Mouse (Mus musculus): ENCODE measurements at regions not wholly inside any gene's neighbourhood (a gene's known extent, or its start where the extent isn't known, plus 50 kb on each side); places are given as distances from the start of the nearest gene placed in this dataset.

- no peak for DNase-seq
Measured at GRCm38 (mm10) chr4:131381063-131381462, 436.9 kb downstream of the Matn1 start.

DNA sequence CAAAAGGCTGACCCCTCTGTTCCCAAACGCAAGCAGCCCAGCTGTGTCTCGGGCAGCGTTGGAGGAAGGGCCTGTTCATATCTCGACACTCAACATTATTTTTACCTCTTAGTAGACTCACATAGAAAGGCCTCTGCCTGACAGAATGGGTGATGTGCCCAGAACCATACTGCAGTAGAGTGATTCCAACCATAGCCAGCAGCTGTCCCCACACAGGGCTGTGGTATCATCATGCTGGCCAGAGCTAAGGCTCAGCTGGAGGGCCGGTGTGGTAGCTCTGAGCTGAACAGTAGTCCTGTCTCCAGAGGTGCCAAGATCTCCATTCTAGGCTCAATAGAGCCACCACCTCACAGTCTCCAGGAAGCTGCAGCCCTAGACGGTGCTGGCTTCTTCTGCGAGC lies 437.3 kb downstream of the Matn1 start:
- DNase-seq: no peak

- no peak for DNase-seq
Measured at GRCm38 (mm10) chr4:131383862-131384261, 439.7 kb downstream of the Matn1 start.

DNA sequence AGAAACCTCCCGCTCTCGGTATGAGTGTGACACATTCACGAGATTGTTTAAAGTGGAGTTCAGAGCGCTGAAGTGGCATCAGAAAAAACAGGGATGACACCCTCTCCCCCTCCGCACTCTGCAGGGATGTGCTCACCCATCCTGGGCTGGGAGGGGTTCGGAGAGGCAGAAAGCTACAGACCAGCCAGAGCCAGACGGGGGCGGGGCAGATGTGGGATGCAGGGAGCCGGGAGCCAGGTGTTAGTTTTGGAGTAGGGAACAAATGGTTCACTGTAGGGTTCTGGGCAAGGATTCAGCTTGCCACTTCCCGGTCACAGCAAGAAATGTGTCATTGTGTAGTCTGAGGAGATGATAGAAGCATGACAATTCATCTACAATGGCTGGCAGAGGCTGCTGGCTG lies 442.8 kb downstream of the Matn1 start:
- no peak for DNase-seq

GRCm38 (mm10) chr4:131391119-131391923 lies 446.8 kb downstream of the Ptpru start:
- DNase-seq: no peak

- no peak for DNase-seq
Measured at GRCm38 (mm10) chr4:131391924-131392297, 446.2 kb downstream of the Ptpru start.

- no peak for DNase-seq
Measured at GRCm38 (mm10) chr4:131392478-131392877, 445.6 kb downstream of the Ptpru start.

- no peak for DNase-seq
Measured at GRCm38 (mm10) chr4:131396226-131396840, 441.8 kb downstream of the Ptpru start.

GRCm38 (mm10) chr4:131397161-131397560 lies 440.9 kb downstream of the Ptpru start:
- DNase-seq: no peak

DNA sequence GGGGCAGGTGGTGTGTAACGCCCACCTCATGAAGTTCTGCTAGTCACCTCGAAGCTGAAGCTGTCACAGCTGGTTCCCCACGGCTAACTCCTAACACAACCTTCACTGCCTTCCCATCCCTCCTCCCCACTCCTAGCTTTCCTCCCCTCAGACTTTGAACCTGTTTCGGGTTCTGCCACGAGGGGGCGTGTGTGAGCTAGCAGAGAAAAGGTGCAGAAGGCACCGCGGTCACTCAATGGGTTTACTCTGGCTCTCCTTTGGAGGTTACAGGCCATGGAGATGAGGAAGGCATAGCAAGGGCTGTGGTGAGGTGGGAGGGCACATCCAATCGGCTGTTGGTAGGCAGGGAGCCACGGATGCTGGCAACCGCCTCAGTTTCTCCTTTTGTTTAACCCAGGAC lies 437.3 kb downstream of the Ptpru start:
- peak; percentile 65 to 78 for DNase-seq

DNA sequence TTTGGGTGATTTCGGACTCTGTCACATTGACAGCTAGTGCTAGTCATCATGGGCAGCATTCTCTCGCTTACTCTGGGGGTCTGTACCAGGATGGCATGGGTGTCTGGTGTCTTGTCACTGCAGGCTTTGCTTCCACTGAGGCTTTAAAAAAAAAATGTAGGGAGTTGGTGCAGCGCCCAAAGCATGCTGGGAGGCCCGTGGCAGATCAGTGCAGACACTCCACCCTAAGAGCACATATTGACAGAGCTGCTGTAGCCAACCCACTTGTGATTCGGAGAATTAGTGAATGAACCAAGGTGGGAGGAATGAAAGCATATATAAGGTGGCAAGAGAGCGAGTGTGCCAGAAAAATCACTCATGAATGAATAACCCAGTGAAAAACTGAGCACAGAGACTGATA lies 436.8 kb downstream of the Ptpru start:
- no peak for DNase-seq

GRCm38 (mm10) chr4:131405376-131406017 lies 432.6 kb downstream of the Ptpru start:
- DNase-seq: no peak

DNA sequence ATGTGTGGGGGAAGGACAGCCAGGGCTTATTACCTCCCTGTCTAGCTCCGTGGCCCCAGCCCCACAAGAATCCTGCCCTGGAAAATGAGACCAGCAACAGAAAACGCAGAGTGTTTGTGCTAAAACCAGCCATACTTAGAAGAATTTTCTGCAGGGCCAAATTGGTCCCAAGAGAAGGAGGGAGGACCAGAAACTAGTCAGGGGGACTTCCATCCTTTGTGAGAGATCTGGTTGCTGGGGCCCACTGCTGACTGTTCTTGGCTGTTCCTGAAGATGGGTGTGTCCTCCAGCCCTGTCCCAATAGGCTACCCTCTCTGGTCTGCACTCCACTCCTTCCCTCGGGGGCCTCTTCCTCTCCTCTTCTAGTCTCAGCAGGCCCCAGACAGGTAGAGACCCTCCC lies 430.6 kb downstream of the Ptpru start:
- DNase-seq: no peak

- DNase-seq: peak in 1 of 2 experiments; percentile 54
Measured at GRCm38 (mm10) chr4:131408644-131409043, 429.4 kb downstream of the Ptpru start.

DNA sequence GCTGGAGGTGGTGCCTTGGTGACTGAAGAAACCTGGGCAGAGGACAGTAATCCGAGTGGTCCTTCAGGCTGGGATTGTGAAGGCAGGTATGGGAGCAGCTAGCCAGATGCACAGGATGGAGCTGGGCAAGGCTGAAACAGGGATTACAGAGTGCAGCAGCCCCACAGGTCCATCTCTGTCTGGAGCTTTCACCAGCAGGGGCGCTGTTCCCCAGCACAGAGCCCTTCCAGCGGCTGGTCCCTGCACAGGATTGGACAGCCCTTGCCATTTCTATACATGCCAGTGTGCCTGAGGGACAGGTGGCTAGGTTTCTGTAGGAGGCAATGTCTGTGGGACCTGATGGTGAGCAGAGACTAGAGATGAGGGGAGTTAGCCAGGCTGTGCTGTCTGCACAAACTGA lies 428.3 kb downstream of the Ptpru start:
- DNase-seq: peak; percentile 58 to 75

DNA sequence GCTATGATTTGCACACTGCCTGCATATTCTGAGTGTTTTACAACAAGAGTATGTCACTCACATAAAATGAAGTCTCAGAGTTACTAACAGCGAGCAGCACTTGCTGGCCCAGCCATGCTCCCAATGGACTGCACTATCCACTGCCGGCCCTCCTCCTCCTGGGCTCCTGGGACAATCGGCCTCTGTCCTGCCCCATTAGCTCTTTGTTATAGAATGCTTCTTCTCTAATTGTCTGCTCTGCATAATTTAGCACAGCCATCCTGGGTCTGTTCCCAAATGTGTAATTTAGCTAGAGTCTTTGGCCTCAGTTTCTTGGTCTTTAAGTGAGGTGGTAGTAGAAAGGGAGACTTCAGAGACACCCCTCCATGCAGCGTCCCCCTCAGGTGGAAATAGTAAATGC lies 426.2 kb downstream of the Ptpru start:
- no peak for DNase-seq

DNA sequence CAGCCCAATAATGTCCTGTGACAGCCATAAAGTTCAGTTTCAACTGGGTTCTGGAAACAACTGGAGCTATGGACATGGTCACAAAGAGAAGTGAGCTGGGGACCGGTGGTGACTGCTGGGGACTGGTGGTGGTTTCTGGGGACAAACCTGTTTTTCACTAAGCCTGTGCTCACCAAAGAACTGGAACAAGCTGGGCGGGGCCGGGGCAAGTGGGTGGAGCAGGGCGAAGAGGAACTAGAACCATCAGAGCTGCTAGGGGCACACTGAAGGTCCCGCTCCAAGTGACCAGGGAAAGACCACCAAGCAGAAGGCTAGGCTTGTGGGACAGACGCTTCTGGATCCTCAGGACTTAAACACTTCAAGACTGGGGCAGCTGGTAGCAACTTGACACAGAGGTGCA lies 424.7 kb downstream of the Ptpru start:
- DNase-seq: no peak

GRCm38 (mm10) chr4:131415453-131415852 lies 422.6 kb downstream of the Ptpru start:
- DNase-seq: no peak

- no peak for DNase-seq
Measured at GRCm38 (mm10) chr4:131416209-131416608, 421.9 kb downstream of the Ptpru start.

GRCm38 (mm10) chr4:131417159-131417748 lies 420.8 kb downstream of the Ptpru start:
- DNase-seq: no peak

DNA sequence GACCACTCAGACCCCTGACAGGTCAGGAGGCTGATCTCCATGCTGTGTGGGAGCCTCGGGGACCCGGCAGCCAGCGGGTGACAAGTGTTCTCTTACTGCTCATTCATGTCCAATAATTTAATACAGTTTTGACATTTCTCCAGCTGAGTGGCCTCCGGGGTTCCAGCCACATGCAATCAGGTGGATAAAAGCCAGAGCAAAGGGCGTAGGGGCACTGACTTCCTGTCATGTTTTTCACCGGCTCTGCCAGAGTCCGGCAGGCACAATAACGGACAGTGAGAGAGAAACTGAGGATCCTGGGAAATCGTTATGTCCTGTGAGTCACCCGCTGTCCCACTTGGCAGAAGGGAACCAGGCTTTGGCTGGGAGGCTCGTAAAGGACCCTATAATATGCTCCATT lies 412.8 kb downstream of the Ptpru start:
- peak in 1 of 2 experiments; percentile 11 for DNase-seq

DNA sequence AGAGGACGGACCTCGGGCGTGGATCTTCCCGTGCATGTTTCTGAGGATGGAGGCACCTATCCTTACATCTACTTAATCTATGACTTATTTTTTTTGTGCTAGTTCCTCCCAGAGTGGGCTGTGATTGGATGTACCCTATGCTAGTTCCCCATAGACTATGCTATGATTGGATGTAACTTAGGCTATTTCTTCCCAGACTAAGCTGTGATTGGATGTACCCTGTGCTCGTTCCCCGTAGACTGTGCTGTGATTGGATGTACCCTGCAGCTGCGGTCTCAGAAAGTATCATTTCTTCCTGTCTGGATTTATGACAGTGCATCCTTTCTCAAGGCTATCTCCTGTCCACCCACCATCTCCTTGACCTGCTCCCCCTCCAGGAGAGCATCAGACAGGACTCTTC lies 410.2 kb downstream of the Ptpru start:
- DNase-seq: no peak

DNA sequence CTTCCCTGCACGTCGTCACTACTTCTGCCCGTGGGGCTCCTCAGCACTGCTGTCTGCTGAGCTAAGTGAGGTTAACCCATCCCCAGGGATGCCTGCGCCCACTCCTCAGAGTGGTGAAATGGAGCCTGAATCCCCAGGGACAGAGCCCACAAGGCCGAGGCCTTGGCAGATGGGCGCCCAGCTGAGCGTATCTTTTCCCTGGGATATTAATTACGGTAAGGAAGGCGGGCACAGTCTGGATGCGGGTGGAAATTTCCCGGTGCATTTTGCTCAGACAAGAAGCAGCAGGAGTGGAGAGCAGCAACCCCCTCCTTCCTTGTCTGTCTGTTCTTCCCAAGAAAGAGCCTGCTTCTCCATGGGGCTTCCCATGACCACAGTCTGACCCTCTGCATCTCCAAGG lies 408.7 kb downstream of the Ptpru start:
- no peak for DNase-seq

DNA sequence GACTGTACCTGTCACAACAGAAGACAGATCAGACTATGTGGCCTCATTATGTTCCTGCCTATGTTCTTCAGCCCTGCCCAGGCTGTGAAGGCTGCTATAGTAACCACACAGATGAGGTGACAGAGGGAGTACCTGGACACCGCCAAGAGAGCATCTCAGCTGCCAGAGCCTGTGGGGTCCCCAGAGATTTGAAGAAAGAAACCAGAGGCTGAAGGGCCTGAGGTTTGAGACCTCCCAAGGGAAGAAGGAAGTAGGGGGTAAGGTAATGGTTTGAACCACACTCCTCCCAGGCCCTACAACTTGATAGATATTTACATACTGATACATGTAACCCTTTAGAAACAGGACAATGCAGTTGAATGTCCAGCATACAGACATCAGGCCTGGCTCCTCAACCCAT lies 407.7 kb downstream of the Ptpru start:
- no peak for DNase-seq
